Mouse (Mus musculus): ENCODE data around the gene Pgf. TPM values are rescaled to one million over a fixed set of nuclear protein-coding genes. Genes with fewer than 3 reads are reported as not detected.

Gene Pgf
- polyA plus RNA-seq, 1 experiment from 2014 or later, result 19.2 TPM

Other genes with a start within 250 kb of the Pgf start
- gene Fcf1, start 206.9 kb downstream of the Pgf start, polyA plus RNA-seq (2014; fragmentation: Nextera tagmentation; extraction: Ambion mirVana), result 144 and 149 TPM in 2 replicates
- gene Arel1, start 206.9 kb downstream of the Pgf start, polyA plus RNA-seq (2014; fragmentation: Nextera tagmentation; extraction: Ambion mirVana), result 13.5 TPM in 2 replicates
- gene Ylpm1, start 181.5 kb downstream of the Pgf start, polyA plus RNA-seq (2014; fragmentation: Nextera tagmentation; extraction: Ambion mirVana), result 40.0 and 40.8 TPM in 2 replicates
- gene Prox2, start 67.0 kb downstream of the Pgf start, polyA plus RNA-seq (2014; fragmentation: Nextera tagmentation; extraction: Ambion mirVana), result 2.2 and 2.7 TPM in 2 replicates
- 110 and 115 TPM in 2 replicates for gene Dlst, start 67.0 kb downstream of the Pgf start, polyA plus RNA-seq (2014; fragmentation: Nextera tagmentation; extraction: Ambion mirVana)
- 2.9 TPM in 2 replicates for gene Rps6kl1, start 26.5 kb downstream of the Pgf start, polyA plus RNA-seq (2014; fragmentation: Nextera tagmentation; extraction: Ambion mirVana)
- gene Eif2b2, start 41.7 kb upstream of the Pgf start, polyA plus RNA-seq (2014; fragmentation: Nextera tagmentation; extraction: Ambion mirVana), result 83.5 and 86.2 TPM in 2 replicates
- 8.6 and 9.3 TPM in 2 replicates for gene Mlh3, start 92.8 kb upstream of the Pgf start, polyA plus RNA-seq (2014; fragmentation: Nextera tagmentation; extraction: Ambion mirVana)
- gene Acyp1, start 110.6 kb upstream of the Pgf start, polyA plus RNA-seq (2014; fragmentation: Nextera tagmentation; extraction: Ambion mirVana), result 52.7 and 53.5 TPM in 2 replicates
- gene Zc2hc1c, start 110.8 kb upstream of the Pgf start, polyA plus RNA-seq (2014; fragmentation: Nextera tagmentation; extraction: Ambion mirVana), result 2.1 and 2.5 TPM in 2 replicates
- gene Nek9, start 161.6 kb upstream of the Pgf start, polyA plus RNA-seq (2014; fragmentation: Nextera tagmentation; extraction: Ambion mirVana), result 16.5 and 17.2 TPM in 2 replicates
- 344 TPM in 2 replicates for gene Tmed10, start 197.1 kb upstream of the Pgf start, polyA plus RNA-seq (2014; fragmentation: Nextera tagmentation; extraction: Ambion mirVana)

All from intestine, embryonic 14.5 days (tissue).